Mouse (Mus musculus) embryonic fibroblast, embryonic 13.5 days (primary cell): ENCODE data around the gene Kcnq2.

ENCODE experiments used
- CTCF ChIP-seq: IDR thresholded peaks from 2 replicates; pipeline ENCODE4 v1.5.1; 2011; ENCODE audit warnings: mild to moderate bottlenecking, control low read depth, low read length, moderate library complexity, borderline replicate concordance; ENCODE audit not compliant: insufficient read depth
- POLR2A ChIP-seq: IDR thresholded peaks from 2 replicates; pipeline ENCODE4 v1.6.1; 2011; ENCODE audit warnings: low read depth, mild to moderate bottlenecking, control low read depth, low read length, moderate library complexity

GRCm38 (mm10) chr2:181044001-181044400, 91.1 kb downstream of the Kcnq2 start:
- TF ChIP-seq POLR2A (no peak), CTCF (no peak)
